20 mouse cellular contexts compared by ENCODE assay signal in the genomic region with DNA sequence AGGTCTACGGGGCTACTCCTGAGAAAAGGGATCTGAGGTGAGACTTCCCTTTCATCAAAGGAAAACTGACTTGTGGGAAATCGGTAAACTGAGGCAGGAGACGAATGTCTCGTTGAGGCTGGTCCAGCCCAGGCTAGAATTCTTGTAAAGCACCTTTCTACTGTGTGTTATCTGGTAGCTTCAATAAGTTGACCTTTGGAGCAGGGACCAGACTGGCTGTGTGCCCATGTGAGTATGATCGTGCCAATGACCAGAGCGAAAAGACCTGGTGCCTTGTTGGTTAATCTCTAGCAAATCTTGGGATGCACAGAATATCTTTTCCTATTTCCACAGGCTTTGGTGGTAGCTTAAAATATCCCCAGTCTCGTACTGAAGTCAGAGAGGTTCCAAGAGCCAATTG. TPM values are rescaled to one million over a fixed set of nuclear protein-coding genes. Genes with fewer than 3 reads are reported as not detected.
DNase-seq lines count a peak whose midpoint lies in the region; ATAC-seq and TF ChIP-seq lines count a peak whose summit lies in the region.
"Had no signal": no experiment of that assay in that cellular context is flagged by ENCODE, and none has a peak within 500 bp of the region (broad histone marks: within the 10 kb centered on the region; RNA-seq: fewer than 3 reads in every experiment).

No protein-coding gene starts in this region.

- TF ChIP-seq EP300 in liver, postnatal 0 days (IDR thresholded peaks at IDR 0.05; ENCODE audit: low read depth) = no peak

- no peak for DNase-seq in gastrocnemius, adult 2 months
- no peak for DNase-seq in gastrocnemius, postnatal 25 days
- DNase-seq in liver, adult 2 months (ENCODE audit: extremely low read depth, low read depth, low spot score) = peak; percentile 64
- no peak for DNase-seq in liver, postnatal 0 days
- peak; percentile 87 for DNase-seq in kidney, adult 9 months
- DNase-seq in layer of hippocampus, adult 2 months (ENCODE audit: low spot score in 2 of 2) = no peak
- DNase-seq in right cerebral cortex, adult 2 months (ENCODE audit: low spot score in 2 of 2) = no peak
- DNase-seq: cerebellum, adult 11 months; gastrocnemius, postnatal 14 days; heart, adult 18-20 months; heart, postnatal 4 days; lung, adult 18-20 months; lung, postnatal 14 days; right cerebral cortex, postnatal 4 days had no signal

- intact Hi-C loops in gastrocnemius, adult 2 months (cut with DNase I) = no loop called here

- H3K36me3 ChIP-seq in liver, adult 2 months (ENCODE audit: control insufficient read depth, insufficient read depth, low read length) = no peaks in the 10 kb centered on the region
- H3K36me3 ChIP-seq in liver, postnatal 0 days (replicated peaks; ENCODE audit: insufficient read depth, low read length) = no peaks in the 10 kb centered on the region
- H3K36me3 ChIP-seq: embryonic facial prominence, embryonic 10.5 days; forebrain, embryonic 15.5 days had no signal

- no peak for TF ChIP-seq CTCF in gastrocnemius, adult 2 months (IDR thresholded peaks at IDR 0.05)
- TF ChIP-seq CTCF in liver, adult 2 months (IDR thresholded peaks at IDR 0.05; ENCODE audit: low read depth, low read length) = no peak
- no peak for TF ChIP-seq CTCF in liver, postnatal 0 days (IDR thresholded peaks at IDR 0.05; ENCODE audit: low read depth)
- TF ChIP-seq CTCF in layer of hippocampus, adult 2 months (conservative IDR thresholded peaks at IDR 0.05) = no peak

- TF ChIP-seq POLR2A in liver, adult 2 months (IDR thresholded peaks at IDR 0.05; ENCODE audit: extremely low read depth, insufficient read depth, low read length) = no peak

- no peak overlapping the region for H3K4me3 ChIP-seq in gastrocnemius, adult 2 months
- no peak overlapping the region for H3K4me3 ChIP-seq in liver, adult 2 months (ENCODE audit: insufficient read depth, low read depth, low read length)
- H3K4me3 ChIP-seq in liver, postnatal 0 days (ENCODE audit: low read depth, low read length) = no peak overlapping the region
- no peak overlapping the region for H3K4me3 ChIP-seq in layer of hippocampus, adult 2 months
- H3K4me3 ChIP-seq: embryonic facial prominence, embryonic 10.5 days; forebrain, embryonic 15.5 days had no signal

- no peak overlapping the region for H3K4me2 ChIP-seq in liver, postnatal 0 days (ENCODE audit: low read depth, low read length)
- H3K4me2 ChIP-seq: forebrain, embryonic 15.5 days; hindbrain, embryonic 14.5 days; liver, embryonic 11.5 days; midbrain, embryonic 11.5 days had no signal

- 0 out of 2 replicates have a peak overlapping the region, but pooled peaks have one; percentile 57 for H3K27ac ChIP-seq in gastrocnemius, adult 2 months
- no peak overlapping the region for H3K27ac ChIP-seq in liver, adult 2 months (replicated peaks; ENCODE audit: insufficient read depth, low read depth, low read length)
- no peak overlapping the region for H3K27ac ChIP-seq in liver, postnatal 0 days (ENCODE audit: low read depth)
- H3K27ac ChIP-seq in layer of hippocampus, adult 2 months = no peak overlapping the region
- H3K27ac ChIP-seq: embryonic facial prominence, embryonic 10.5 days; forebrain, embryonic 15.5 days; hindbrain, embryonic 14.5 days had no signal

- 46% methylated on average over 7 of the region's 7 CpGs for WGBS in liver, adult 2 months
- 73% methylated on average over 7 of the region's 7 CpGs for WGBS in liver, postnatal 0 days (ENCODE audit: insufficient replicate concordance)

- H3K27me3 ChIP-seq in liver, adult 2 months (ENCODE audit: control insufficient read depth, insufficient read depth, low read length) = no peaks in the 10 kb centered on the region
- H3K27me3 ChIP-seq in liver, postnatal 0 days (ENCODE audit: insufficient read depth, low read length) = no peaks in the 10 kb centered on the region
- H3K27me3 ChIP-seq: forebrain, embryonic 15.5 days had no signal

- 0 out of 2 replicates have a peak, but pooled peaks cover 2% of the 10 kb centered on the region for H3K4me1 ChIP-seq in liver, adult 2 months (ENCODE audit: control insufficient read depth, insufficient read depth, low read length)
- H3K4me1 ChIP-seq in liver, postnatal 0 days (ENCODE audit: insufficient read depth) = 0 out of 2 replicates have a peak, but pooled peaks cover 4% of the 10 kb centered on the region
- H3K4me1 ChIP-seq: forebrain, embryonic 15.5 days had no signal

- H3K79me2 ChIP-seq in liver, adult 2 months (ENCODE audit: control insufficient read depth, insufficient read depth, low read length) = no peaks in the 10 kb centered on the region

- H3K9ac ChIP-seq in liver, adult 2 months (ENCODE audit: low read depth, low read length) = no peak overlapping the region
- H3K9ac ChIP-seq in liver, postnatal 0 days (replicated peaks) = no peak overlapping the region
- H3K9ac ChIP-seq: forebrain, embryonic 15.5 days; hindbrain, embryonic 14.5 days had no signal

- no peaks in the 10 kb centered on the region for H3K9me3 ChIP-seq in liver, postnatal 0 days (ENCODE audit: low read length)
- H3K9me3 ChIP-seq: embryonic facial prominence, embryonic 10.5 days; forebrain, embryonic 15.5 days had no signal

- ATAC-seq in liver, postnatal 0 days = no peak
- ATAC-seq: forebrain, embryonic 15.5 days; inflammation-experienced regulatory T-cells, adult 6 months had no signal

RNA-seq across cellular contexts. Expression of a gene that starts 37.8 kb away (rescaled TPM):
- 10 to 100 TPM; 68.3 to 77.9 TPM for total RNA-seq in gastrocnemius, adult 2 months (2021)
- total RNA-seq in gastrocnemius, postnatal 25 days (2021) = 10 to 100 TPM; 61.6 to 75.4 TPM
- 39.4 and 57.1 TPM in 2 replicates for total RNA-seq in liver, adult 2 months (2014; rRNA removed)
- polyA plus RNA-seq in liver, adult 2 months (2012; rRNA removed) = 546 and 638 TPM in 2 replicates
- 226 and 229 TPM in 2 replicates for polyA plus RNA-seq in liver, postnatal 0 days (2015; fragmentation: Nextera tagmentation; extraction: Ambion mirVana)
- total RNA-seq in layer of hippocampus, adult 2 months (2021) = 100 to 1,000 TPM; 119 to 121 TPM

RNA-seq across cellular contexts. Expression of a gene that starts 37.9 kb away (rescaled TPM):
- total RNA-seq in gastrocnemius, adult 2 months (2021) = 10 to 100 TPM; 18.9 to 19.3 TPM
- 10 to 100 TPM; 17.6 to 17.9 TPM for total RNA-seq in gastrocnemius, postnatal 25 days (2021)
- 22.1 and 25.2 TPM in 2 replicates for total RNA-seq in liver, adult 2 months (2014; rRNA removed)
- polyA plus RNA-seq in liver, adult 2 months (2012; rRNA removed) = 33.5 and 38.4 TPM in 2 replicates
- polyA plus RNA-seq in liver, postnatal 0 days (2015; fragmentation: Nextera tagmentation; extraction: Ambion mirVana) = 15.9 and 17.1 TPM in 2 replicates
- total RNA-seq in layer of hippocampus, adult 2 months (2021) = 10 to 100 TPM; 49.8 to 55.1 TPM

Comparison
In these comparisons a context has a peak if more than half of its experiments do, and no peak if none do; other contexts are left out.
1. DNase-seq: peak in liver, adult 2 months (single experiment) and kidney, adult 9 months (single experiment); none in gastrocnemius, adult 2 months (single experiment), gastrocnemius, postnatal 25 days (single experiment), liver, postnatal 0 days (single experiment), layer of hippocampus, adult 2 months (0 of 2) and right cerebral cortex, adult 2 months (0 of 2).